Mouse (Mus musculus) testis, adult 2 months (tissue): Measurements from ENCODE around the gene Arf1.

Experiments used
- CTCF ChIP-seq: fragments of 200-500 bp; IDR thresholded peaks from 2 replicates; pipeline ENCODE4 v1.5.1; 2012; ENCODE audit warnings: low read depth, mild to moderate bottlenecking, inconsistent platforms, low read length, moderate library complexity; ENCODE audit not compliant: control insufficient read depth, insufficient read depth, insufficient replicate concordance
- POLR2A ChIP-seq: fragments of 200-500 bp; IDR thresholded peaks from 2 replicates; pipeline ENCODE4 v1.6.1; 2012; ENCODE audit warnings: low read depth, mild to moderate bottlenecking, inconsistent platforms, low read length, moderate library complexity; ENCODE audit not compliant: control insufficient read depth

DNA sequence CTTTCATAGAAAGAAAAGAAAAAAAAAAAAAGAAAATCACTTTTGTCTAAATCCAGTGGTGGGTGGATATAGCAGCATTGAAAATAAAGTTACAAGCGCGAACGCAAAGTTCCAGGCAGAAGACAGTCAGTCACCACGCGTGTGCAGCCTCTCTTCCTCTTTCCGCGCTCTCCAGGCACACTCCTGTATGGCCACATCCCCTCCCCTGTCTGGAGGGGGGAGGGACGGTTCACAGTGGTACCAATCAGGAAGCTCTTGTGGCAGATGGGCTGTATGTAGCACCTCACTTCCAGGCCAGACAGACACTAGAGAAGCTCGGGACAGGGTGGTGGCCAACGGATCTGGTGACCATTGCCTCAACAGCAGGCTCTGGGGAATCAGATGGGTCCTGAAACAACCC, 20.0 kb upstream of the Arf1 start:
- TF ChIP-seq CTCF (no peak), POLR2A (no peak)
